Mouse (Mus musculus): ENCODE results near the gene Crybg2.

Gene Crybg2

DNA sequence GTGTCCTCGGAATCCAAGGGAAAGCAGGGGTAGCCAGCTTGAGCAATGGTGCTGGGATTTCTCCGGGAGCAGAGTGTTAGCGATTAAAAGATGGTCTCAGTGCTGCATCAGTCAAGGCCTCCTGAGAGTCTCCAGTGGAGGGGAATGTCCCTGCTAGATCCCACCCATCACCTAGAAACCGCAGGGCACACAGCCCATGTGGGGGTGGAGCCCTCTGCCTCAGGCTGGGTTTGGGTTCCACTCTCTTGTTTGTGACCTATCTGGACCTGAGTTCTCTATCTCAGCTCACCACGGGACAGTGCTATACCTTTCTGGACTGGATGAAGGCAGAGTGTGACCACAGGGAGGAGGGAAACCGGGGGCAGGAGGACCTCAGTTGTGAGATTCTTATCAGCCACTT lies 1.7 kb upstream of the Crybg2 start:
- no peak for DNase-seq

- peak; percentile 7 for DNase-seq
Observed at GRCm38 (mm10) chr4:134061166-134061830, 683 bp downstream of the Crybg2 start.

GRCm38 (mm10) chr4:134061944-134062446 lies 1.4 kb downstream of the Crybg2 start:
- no peak for DNase-seq

GRCm38 (mm10) chr4:134062561-134062960 lies 1.9 kb downstream of the Crybg2 start:
- DNase-seq: no peak

GRCm38 (mm10) chr4:134065431-134066004 lies 4.9 kb downstream of the Crybg2 start:
- no peak for DNase-seq

DNA sequence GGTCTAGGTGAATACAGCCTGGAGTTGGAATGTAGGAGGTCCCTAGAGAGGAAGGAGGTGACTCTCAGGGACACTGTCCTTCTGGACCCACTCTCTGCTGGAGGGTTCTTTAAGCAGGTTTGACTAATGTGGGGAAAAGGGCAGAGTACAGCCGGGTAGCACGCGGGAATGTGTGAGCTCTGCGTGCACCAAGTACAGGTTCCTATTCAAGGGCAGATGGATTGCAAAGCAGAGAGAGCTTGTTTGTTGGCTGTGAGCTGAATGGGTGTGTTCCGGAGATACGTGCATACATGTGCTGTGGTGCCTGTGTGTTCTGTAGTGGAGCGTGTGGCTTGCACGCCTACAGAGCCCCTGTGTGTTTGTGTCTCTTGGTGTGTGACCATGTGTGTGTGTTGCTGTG lies 6.8 kb downstream of the Crybg2 start:
- DNase-seq: no peak

GRCm38 (mm10) chr4:134067833-134068544 lies 7.4 kb downstream of the Crybg2 start:
- no peak for DNase-seq

GRCm38 (mm10) chr4:134068793-134069580 lies 8.4 kb downstream of the Crybg2 start:
- no peak for DNase-seq

- DNase-seq: peak; percentile 40
Observed at GRCm38 (mm10) chr4:134078694-134079093, 18.1 kb downstream of the Crybg2 start.

DNA sequence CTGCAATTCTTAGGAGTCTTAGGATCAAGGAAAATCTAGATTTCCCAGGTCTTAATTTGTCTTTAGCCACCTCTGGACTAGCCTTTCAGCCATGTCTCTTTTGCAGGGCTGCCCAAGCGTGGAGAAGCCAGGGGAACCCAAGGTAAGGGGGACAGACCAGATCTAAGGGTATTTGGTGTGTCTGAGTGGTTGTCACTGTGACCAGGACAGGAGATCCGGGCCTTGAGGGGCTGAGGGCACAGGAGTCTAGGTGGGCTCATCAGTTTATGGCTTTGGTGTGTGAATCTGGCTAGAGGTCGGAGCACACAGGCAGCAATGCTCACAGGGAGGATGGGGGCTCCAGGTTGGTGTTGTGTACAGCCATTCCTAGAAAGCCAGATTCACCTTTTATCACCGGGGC lies 20.1 kb downstream of the Crybg2 start:
- no peak for DNase-seq

GRCm38 (mm10) chr4:134081730-134082386 lies 21.2 kb downstream of the Crybg2 start:
- DNase-seq: peak; percentile 83

DNA sequence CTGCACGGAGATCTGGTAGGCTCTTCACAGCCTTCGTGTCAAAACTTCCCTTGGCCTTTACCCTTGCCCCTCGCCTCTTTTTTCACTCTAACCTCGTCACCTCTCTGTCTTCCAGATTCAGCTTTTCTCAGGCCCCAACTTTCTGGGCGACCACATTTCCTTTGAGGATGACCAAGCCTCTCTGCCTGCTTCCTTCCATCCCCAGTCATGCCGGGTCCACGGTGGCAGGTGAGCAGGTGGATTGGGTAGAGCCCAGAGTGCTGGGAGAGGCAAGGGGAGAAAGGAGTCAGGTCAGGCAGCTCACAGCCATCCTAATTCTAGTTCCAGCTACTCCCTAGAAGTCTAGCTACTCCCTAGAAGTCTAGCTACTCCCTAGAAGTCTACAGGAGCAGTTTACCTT lies 21.8 kb downstream of the Crybg2 start:
- DNase-seq: no peak

GRCm38 (mm10) chr4:134084999-134085398 lies 24.4 kb downstream of the Crybg2 start:
- DNase-seq: no peak

- no peak for DNase-seq
Observed at GRCm38 (mm10) chr4:134087412-134087811, 26.8 kb downstream of the Crybg2 start.

DNA sequence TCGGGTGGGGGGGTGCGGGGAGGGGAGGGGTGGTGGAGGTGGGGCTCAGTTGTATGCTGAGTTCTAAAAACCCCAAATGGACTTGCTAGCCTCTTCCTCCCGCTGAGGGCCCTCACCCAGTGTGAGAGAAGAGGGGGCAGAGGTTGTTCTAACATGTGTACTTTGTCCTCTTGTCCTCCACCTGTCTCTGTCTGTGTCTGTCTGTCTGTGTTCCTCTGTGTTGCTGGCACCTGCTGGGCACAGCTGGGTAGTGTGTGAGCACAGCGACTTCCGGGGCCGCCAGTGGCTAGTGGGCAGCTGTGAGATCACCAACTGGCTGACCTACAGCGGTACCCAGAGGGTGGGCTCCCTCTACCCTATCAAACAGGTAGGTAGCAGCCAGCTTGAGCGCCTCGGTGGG lies 28.4 kb downstream of the Crybg2 start:
- DNase-seq: no peak

GRCm38 (mm10) chr4:134090521-134091224 lies 30.1 kb downstream of the Crybg2 start:
- no peak for DNase-seq

GRCm38 (mm10) chr4:134091225-134091529 lies 30.6 kb downstream of the Crybg2 start:
- no peak for DNase-seq

DNA sequence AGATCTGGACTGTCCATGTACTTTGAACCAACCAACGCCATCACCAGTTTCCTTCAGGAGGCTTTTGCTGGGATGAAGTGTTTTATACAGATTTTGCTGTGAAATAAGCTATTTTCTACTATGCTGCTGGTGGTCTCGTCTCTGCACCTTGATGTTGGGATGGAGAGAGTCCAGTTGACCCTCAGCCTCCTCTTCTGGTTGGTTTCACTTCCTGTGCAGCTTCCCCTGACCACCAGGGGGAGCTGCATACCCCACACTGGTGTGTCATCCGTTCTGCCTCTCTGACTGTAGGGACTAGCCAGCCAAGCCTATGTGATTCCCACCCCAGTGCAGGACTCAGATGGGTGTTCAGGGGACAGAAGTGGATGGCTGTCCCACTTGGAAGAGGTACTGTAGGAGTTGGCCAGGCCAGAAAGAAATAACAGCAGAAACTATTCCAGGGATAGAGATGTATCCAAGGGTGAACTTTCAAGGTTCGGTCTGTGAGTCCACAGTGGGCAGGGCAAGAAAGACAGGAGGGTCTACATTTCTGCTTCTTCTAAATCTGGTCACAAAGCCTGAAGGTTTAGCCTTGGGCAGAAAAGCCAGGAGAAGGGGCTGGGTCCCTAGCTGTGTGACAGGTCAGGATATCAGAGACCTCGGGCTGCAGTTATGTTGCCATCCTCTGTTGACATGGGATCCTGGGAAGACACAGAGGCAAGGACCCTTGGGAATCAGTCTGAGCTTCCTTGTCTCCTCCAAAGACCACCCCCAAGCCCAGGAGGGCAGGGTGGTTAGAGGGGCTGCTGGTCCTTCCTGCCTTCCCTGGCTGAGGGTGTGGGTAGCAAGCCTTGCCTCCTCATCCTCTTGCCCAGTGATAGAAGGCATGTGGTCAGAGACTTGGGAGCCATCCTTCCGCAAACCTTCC lies 32.0 kb downstream of the Crybg2 start:
- DNase-seq: no peak

- DNase-seq: no peak
Observed at GRCm38 (mm10) chr4:134094004-134094564, 33.5 kb downstream of the Crybg2 start.

DNA sequence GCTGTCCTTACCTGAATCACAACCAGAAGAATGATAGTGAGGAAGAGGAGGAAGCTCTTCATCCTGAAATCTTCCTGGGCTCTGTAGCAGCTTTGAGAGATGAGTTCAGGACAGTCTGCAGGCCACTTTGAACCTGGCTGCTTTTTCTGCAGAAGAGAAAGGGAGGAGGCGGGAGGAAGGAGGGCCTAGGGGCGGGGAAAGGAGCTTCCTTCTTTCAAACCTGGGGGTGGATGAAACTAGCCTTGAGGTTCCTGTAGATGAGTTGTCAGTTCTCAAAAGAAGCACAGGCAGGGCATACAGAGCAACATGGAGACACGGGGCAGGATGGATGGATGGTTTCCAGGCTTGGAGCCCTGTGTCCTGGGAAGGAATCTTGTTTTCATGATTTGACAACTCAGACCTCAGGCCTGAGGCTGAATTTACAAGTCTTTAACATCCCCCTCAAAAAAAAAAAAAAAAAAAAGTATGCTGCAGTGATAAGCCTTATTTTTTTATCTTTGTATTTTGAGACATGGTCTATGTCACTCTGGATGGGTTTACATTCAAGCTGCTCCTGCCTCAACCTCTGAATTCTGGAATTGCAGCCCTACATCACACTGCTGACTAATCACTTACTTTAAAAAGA lies 34.4 kb downstream of the Crybg2 start, which contains the start of gene Cd52:
TSS of gene Cd52 (minus strand) at position 160 of the 625 bp plus-strand sequence.
- DNase-seq: no peak

Measured in right cerebral cortex, adult 18-20 months (tissue).